In the genomic region with DNA sequence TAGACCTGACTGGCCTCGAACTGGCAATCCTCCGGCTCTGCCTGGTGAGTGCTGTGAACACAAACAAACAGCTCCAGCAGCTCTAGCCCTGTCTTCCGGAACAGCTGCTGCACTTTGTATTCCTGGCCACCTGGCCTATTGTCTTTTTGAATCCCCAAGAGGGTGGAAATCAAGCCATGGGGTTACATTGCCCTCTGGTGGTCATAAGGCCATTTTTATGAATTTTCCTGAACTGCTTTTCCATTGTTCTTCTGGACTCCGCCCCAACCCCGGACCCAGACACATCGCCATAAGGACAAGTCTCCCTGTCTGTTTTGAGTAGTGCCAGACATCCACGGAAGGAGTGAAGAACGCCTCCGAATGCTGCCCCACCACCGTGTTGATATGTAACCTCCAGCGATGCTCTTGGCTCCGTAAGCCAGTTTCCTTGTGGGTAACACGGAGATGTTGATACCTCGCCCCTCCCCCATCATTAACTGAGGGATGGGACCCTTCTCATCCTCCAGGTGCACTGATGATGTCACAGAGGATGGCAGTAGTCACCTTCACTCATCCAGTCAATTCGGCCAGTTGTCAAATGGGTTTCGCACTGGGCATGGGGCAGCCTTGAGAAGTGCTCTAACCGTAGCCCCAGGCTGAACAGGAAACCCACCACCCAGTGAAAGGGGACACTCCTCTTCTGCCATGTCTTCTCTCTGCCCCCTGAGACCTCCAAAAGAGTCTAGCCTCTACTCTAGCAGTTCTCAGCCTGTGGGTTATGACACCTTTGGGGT, we compare ENCODE assay signal across 7 mouse cellular contexts. TPM values are rescaled to one million over a fixed set of nuclear protein-coding genes. Genes with fewer than 3 reads are reported as not detected.
DNase-seq lines count a peak whose midpoint lies in the region; ATAC-seq lines count a peak whose summit lies in the region.

No protein-coding gene starts in this region.

- ATAC-seq in intestine, embryonic 16.5 days: peak; percentile 89
- ATAC-seq in midbrain, embryonic 11.5 days (ENCODE audit: low FRiP score): peak; percentile 90

- peak overlapping the region; percentile 40 for H3K4me3 ChIP-seq in intestine, embryonic 16.5 days (ENCODE audit: low read length)
- H3K4me3 ChIP-seq in midbrain, embryonic 11.5 days (ENCODE audit: low read depth, low read length): peak overlapping the region; percentile 26

- no peaks in the 10 kb centered on the region for H3K27me3 ChIP-seq in intestine, embryonic 16.5 days (replicated peaks; ENCODE audit: control insufficient read depth, insufficient read depth, low read length)
- no peaks in the 10 kb centered on the region for H3K27me3 ChIP-seq in midbrain, embryonic 11.5 days (ENCODE audit: control insufficient read depth, insufficient read depth, low read length)

- peak overlapping the region; percentile 43; the same call in 1 of the 2 replicates for H3K27ac ChIP-seq in intestine, embryonic 16.5 days (ENCODE audit: low read length)
- peak overlapping the region; percentile 1; the same call in 1 of the 2 replicates for H3K27ac ChIP-seq in midbrain, embryonic 11.5 days (ENCODE audit: low read depth, low read length)

- peak overlapping the region; percentile 64 for H3K9ac ChIP-seq in intestine, embryonic 16.5 days (ENCODE audit: low read depth, low read length)
- peak overlapping the region; percentile 67 for H3K9ac ChIP-seq in midbrain, embryonic 11.5 days (ENCODE audit: low read length)

- peaks cover 9% of the 10 kb centered on the region for H3K4me1 ChIP-seq in intestine, embryonic 16.5 days (ENCODE audit: control insufficient read depth, insufficient read depth, low read length)
- no peaks in the 10 kb centered on the region for H3K4me1 ChIP-seq in midbrain, embryonic 11.5 days (ENCODE audit: control insufficient read depth, insufficient read depth, low read length)

- 13% methylated on average over 17 of the region's 17 CpGs for WGBS in intestine, embryonic 16.5 days
- WGBS in midbrain, embryonic 11.5 days: 14% methylated on average over 17 of the region's 17 CpGs

- no peaks in the 10 kb centered on the region for H3K36me3 ChIP-seq in intestine, embryonic 16.5 days (ENCODE audit: control insufficient read depth, insufficient read depth, low read length)
- no peaks in the 10 kb centered on the region for H3K36me3 ChIP-seq in midbrain, embryonic 11.5 days (ENCODE audit: control insufficient read depth, insufficient read depth, low read length)

- peak overlapping the region; percentile 57 for H3K4me2 ChIP-seq in intestine, embryonic 16.5 days (ENCODE audit: low read depth, low read length)
- H3K4me2 ChIP-seq in midbrain, embryonic 11.5 days: peak overlapping the region; percentile 54

- intact Hi-C loops in left cerebral cortex, postnatal 36 days (cut with DNase I): loop anchor here (5.0 kb wide), 2 partner anchors 77 to 127 kb away; a partner anchor contains a TSS

- peak; percentile 66 for DNase-seq in adrenal gland, adult 8-10 months
- peak; percentile 86 for DNase-seq in embryo, embryonic 11.5 days (ENCODE audit: low read depth, low spot score)
- peak; percentile 34 for DNase-seq in gonadal fat pad, adult 2 months (ENCODE audit: low read depth)
- peak; percentile 47 to 74 for DNase-seq in left cerebral cortex, postnatal 36 days (ENCODE audit: low spot score in 2 of 2)
- DNase-seq in midbrain, embryonic 11.5 days (ENCODE audit: low spot score, missing footprints): peak; percentile 99
- peak; percentile 62 for DNase-seq in right cerebral cortex, postnatal 4 days

- no peaks in the 10 kb centered on the region for H3K9me3 ChIP-seq in intestine, embryonic 16.5 days (ENCODE audit: control insufficient read depth, low read length)
- H3K9me3 ChIP-seq in midbrain, embryonic 11.5 days (ENCODE audit: control insufficient read depth, low read length): no peaks in the 10 kb centered on the region

RNA-seq across cellular contexts. Expression of a gene that starts 13.6 kb away (rescaled TPM):
- total RNA-seq in adrenal gland, adult 8-10 months (2022): 1 to 10 TPM; 1.4 to 1.8 (median 1.5) TPM
- 14.8 and 17.4 TPM in 2 replicates for polyA plus RNA-seq in gonadal fat pad, adult 2 months (2012; rRNA removed)
- 7.4 and 7.7 TPM in 2 replicates for polyA plus RNA-seq in intestine, embryonic 16.5 days (2015; fragmentation: Nextera tagmentation; extraction: Ambion mirVana)
- 1 to 10 TPM; 1.1 to 1.3 TPM for total RNA-seq in left cerebral cortex, postnatal 36 days (2021)
- polyA plus RNA-seq in midbrain, embryonic 11.5 days (2014; fragmentation: Nextera tagmentation; extraction: Ambion mirVana): 1.3 and 1.7 TPM in 2 replicates

RNA-seq across cellular contexts. Expression of a gene that starts 17.3 kb away (rescaled TPM):
- under 1 TPM; 0.12 to 0.83 (median 0.31) TPM for total RNA-seq in adrenal gland, adult 8-10 months (2022)
- polyA plus RNA-seq in gonadal fat pad, adult 2 months (2012; rRNA removed): 1.7 and 2.1 TPM in 2 replicates
- polyA plus RNA-seq in intestine, embryonic 16.5 days (2015; fragmentation: Nextera tagmentation; extraction: Ambion mirVana): 4.9 and 6.8 TPM in 2 replicates
- total RNA-seq in left cerebral cortex, postnatal 36 days (2021): under 1 TPM in 1 of 2 experiments, not detected in 1; 0.63 TPM
- polyA plus RNA-seq in midbrain, embryonic 11.5 days (2014; fragmentation: Nextera tagmentation; extraction: Ambion mirVana): 5.7 and 6.2 TPM in 2 replicates

RNA-seq across cellular contexts. Expression of a gene that starts 17.6 kb away (rescaled TPM):
- total RNA-seq in adrenal gland, adult 8-10 months (2022): not detected
- polyA plus RNA-seq in gonadal fat pad, adult 2 months (2012; rRNA removed): 0.86 and 1.5 TPM in 2 replicates
- 37.2 and 69.9 TPM in 2 replicates for polyA plus RNA-seq in intestine, embryonic 16.5 days (2015; fragmentation: Nextera tagmentation; extraction: Ambion mirVana)
- not detected for total RNA-seq in left cerebral cortex, postnatal 36 days (2021)
- not detected in 2 replicates for polyA plus RNA-seq in midbrain, embryonic 11.5 days (2014; fragmentation: Nextera tagmentation; extraction: Ambion mirVana)

RNA-seq across cellular contexts. Expression of a gene that starts 32.9 kb away (rescaled TPM):
- 1 to 10 TPM; 1.2 to 2.0 (median 1.7) TPM for total RNA-seq in adrenal gland, adult 8-10 months (2022)
- polyA plus RNA-seq in gonadal fat pad, adult 2 months (2012; rRNA removed): 1.4 and 1.6 TPM in 2 replicates
- 0.26 and 0.42 TPM in 2 replicates for polyA plus RNA-seq in intestine, embryonic 16.5 days (2015; fragmentation: Nextera tagmentation; extraction: Ambion mirVana)
- total RNA-seq in left cerebral cortex, postnatal 36 days (2021): under 1 TPM; 0.12 to 0.25 TPM
- polyA plus RNA-seq in midbrain, embryonic 11.5 days (2014; fragmentation: Nextera tagmentation; extraction: Ambion mirVana): 0.19 TPM in 1 of 2 replicates, not detected in the other

Comparison
In these comparisons a context has a peak if more than half of its experiments do, and no peak if none do; other contexts are left out.
1. Peak in every context shown above with its lines: DNase-seq, ATAC-seq, H3K4me3 ChIP-seq and H3K27ac ChIP-seq.
2. DNase-seq: peak in every context shown above with its lines; median percentile 99 in midbrain, embryonic 11.5 days; 86 in embryo, embryonic 11.5 days; 66 in adrenal gland, adult 8-10 months; 62 in right cerebral cortex, postnatal 4 days; 60 in left cerebral cortex, postnatal 36 days; 34 in gonadal fat pad, adult 2 months.
3. RNA of a gene that starts 17.6 kb away (polyA plus RNA-seq): 37.2 to 69.9 TPM in intestine, embryonic 16.5 days; 0.86 to 1.5 TPM in gonadal fat pad, adult 2 months and not detected in midbrain, embryonic 11.5 days; every median in the first group is over 10 times any median in the second.